Mouse (Mus musculus): ENCODE data around the gene Pacs2.

The Pacs2 gene

DNA sequence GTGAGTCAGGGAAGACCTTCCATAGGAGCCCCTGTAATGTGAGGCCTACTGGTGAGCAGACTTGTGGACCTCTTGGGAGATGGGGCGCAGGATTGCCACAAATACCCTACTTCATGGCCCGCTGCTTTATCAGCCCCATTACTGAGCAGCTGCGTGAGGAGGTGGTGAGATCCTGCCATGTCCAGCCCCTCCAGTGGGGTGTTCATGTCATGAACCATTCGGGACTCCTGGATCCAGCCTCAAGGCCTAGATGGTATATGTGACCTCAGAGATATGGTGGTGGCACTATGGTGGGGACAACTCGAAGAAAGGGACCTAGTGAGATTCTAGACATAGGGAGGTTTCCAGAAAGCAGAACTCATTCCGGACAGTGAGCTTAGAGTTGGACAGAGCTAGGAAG is 74.8 kb downstream of the Pacs2 start:
- DNase-seq (ENCODE audit: low read depth), result no peak

DNA sequence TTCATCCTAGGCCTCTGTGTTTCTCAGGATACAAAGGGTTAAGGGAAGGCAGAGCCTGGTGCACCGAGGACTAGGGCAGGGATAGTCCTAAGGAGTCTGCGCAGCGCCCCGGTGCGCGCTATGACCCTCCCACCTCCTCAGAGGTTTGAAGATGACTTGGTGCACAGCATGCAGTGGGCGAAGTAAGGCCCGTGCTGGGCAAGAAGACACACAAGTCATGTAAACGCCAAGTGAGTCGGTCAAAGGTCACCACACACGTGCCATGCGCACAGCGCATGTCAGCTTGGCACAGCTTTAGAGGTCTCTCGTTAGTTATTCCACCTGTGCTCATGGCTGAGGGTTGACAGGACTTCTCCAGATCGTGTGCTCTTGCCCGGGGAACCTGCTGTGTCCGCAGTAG is 75.7 kb downstream of the Pacs2 start:
- no peak for DNase-seq (ENCODE audit: low read depth)

- no peak for DNase-seq (ENCODE audit: low read depth)
Observed at GRCm38 (mm10) chr12:113097040-113097439, 82.7 kb downstream of the Pacs2 start.

DNA sequence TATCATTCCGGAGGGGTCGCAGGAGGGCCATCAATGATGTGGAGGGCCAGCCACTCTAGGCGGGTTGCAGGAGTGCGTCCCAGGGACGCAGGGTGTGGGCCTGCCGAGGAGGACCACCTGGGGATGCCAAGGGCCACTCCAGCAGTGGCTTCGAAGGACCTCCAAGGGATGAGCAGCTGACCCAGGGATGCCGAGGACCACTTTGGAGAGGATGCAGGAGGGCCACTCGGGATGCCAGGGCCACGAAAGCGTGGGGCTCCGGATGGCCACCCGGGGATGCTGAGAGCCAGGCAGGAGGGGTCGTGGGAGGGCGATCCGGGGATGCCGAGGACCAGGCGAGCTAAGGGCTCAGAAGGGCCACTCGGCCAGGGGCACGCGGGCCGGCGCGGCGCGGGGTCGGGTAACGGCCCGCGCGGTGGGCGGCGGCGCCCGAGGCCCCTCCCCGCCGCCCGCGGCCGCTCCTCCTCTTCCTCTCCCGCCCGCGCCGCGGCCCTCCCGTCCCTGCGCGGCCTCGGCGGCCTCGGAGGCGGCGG is 83.5 kb downstream of the Pacs2 start, which contains the start of gene Mta1:
TSS of gene Mta1 (plus strand) at position 530 of the 533 bp plus-strand sequence.
- DNase-seq (ENCODE audit: low read depth), result no peak

DNA sequence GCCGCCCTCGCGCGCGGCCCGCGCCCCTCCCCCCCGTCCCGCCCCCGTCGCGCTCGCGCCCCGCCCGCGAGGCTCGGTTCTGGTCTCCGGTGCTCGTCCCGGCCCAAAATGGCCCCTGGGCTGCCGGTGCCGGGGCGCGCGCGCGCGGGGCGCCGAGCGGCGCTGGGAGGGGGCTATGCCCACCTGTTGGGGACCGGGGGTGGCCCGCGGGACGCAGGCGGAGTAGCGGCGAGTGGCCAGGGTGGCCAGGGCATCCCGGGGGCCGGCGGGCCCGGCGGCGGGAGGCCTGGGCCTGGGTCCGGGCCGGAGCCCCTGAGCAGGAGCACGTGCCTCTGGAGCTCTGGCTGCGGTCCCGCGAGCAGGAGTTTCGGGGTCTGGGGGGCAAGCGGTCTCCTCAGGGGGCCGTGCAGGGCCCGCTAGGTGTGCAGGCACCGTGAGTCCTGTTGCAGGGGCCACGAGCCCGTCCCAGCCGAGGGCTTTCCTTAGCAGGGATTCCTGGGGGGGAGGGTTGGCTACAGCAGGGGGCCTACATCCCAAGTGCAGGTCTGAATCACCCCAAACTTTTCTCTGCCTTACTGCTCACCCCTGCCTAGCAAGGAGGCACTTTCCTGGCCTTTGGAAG is 84.3 kb downstream of the Pacs2 start:
- no peak for DNase-seq (ENCODE audit: low read depth)

- DNase-seq (ENCODE audit: low read depth), result no peak
Observed at GRCm38 (mm10) chr12:113099470-113100237, 85.3 kb downstream of the Pacs2 start.

GRCm38 (mm10) chr12:113100448-113101076 is 86.3 kb downstream of the Pacs2 start:
- DNase-seq (ENCODE audit: low read depth), result no peak

- DNase-seq (ENCODE audit: low read depth), result no peak
Observed at GRCm38 (mm10) chr12:113101251-113101960, 87.1 kb downstream of the Pacs2 start.

GRCm38 (mm10) chr12:113102461-113102860 is 88.2 kb downstream of the Pacs2 start:
- DNase-seq (ENCODE audit: low read depth), result no peak

DNA sequence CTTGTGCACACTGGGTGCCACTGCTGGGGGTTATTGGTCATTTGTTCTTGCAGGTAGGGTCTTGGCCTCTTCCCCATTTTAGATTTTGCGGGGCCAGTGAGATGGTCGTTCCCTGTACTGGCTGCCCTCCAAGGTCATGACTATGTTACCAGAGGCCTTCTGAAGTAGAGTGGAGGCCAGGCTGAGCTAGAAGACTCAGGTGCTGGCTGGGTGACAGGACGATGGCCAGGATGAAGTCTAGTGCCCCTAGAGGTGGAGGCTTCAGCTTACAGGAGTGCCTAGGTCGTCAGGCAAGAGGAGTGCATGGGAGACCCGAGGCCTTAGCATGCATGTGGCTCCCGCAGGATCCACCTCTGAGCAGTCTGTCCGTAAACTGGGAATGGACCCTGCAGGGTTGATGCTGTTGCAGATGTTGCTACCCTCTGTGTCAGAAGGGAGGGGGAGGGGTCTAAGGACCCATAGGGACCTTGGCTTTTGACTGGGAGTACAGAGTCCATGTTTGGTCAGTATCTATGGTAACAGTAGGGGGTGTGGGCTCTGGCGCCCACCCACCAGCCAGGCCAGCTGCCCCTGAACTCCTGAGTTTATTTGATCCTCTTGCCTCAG is 89.6 kb downstream of the Pacs2 start:
- no peak for DNase-seq (ENCODE audit: low read depth)

- DNase-seq (ENCODE audit: low read depth), result peak; percentile 87
Observed at GRCm38 (mm10) chr12:113106386-113106785, 92.1 kb downstream of the Pacs2 start.

- DNase-seq (ENCODE audit: low read depth), result no peak
Observed at GRCm38 (mm10) chr12:113107431-113108124, 93.3 kb downstream of the Pacs2 start.

DNA sequence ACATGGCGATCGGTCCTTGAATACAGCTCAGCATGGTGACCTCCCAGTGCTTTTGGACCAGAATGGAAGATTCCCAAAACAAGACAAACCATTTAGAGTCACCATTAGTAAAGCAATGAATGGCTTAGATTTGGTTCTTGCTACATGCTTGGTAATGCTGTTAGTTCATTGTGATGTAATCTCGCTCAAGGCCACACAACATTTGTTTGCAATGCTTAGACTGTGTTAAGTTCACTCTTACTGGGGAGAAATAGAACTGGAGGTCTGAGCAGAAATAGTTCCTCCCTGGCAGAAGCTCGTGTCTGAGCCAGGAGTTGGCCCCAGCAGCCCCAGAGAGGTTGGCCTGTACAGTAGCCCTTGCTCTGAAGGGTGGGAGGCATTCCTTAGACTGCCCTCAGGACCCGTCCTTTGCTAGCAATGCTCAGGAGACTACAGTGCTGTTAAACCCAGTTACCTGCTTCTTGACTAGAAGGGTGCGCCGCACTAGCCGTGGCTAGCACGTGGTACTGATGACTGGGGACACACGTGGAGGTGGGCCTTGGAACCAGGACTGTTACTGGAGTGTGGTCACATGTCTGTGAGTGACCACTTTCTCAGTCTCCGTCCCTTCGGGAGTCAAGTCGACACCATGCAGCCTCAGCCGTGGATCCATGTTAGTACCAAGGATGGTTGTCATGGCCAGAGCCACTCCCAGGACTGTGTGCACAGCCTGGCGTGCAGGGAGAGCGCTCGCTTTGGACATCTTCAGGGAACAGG is 94.4 kb downstream of the Pacs2 start:
- no peak for DNase-seq (ENCODE audit: low read depth)

GRCm38 (mm10) chr12:113109801-113110200 is 95.5 kb downstream of the Pacs2 start:
- no peak for DNase-seq (ENCODE audit: low read depth)

DNA sequence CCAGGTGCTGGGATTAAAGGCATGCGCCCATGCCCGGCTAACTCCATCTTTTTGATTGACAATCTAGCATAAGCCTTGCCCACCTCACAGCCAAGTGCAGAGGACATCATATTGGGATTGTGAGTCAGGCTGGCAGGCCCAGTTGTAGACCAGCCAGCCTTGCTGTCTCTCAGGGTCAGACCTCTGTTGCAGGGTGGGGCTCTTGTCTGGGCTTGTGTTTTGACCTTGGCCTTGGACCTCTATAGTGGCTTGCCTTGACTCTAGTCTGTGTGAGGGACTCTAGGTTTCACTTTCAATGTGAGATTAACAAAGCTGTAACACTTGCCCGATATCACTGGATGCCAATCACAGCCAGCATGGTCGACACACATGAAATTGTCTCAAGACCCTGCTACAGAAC is 99.8 kb downstream of the Pacs2 start:
- DNase-seq (ENCODE audit: low read depth), result no peak

DNA sequence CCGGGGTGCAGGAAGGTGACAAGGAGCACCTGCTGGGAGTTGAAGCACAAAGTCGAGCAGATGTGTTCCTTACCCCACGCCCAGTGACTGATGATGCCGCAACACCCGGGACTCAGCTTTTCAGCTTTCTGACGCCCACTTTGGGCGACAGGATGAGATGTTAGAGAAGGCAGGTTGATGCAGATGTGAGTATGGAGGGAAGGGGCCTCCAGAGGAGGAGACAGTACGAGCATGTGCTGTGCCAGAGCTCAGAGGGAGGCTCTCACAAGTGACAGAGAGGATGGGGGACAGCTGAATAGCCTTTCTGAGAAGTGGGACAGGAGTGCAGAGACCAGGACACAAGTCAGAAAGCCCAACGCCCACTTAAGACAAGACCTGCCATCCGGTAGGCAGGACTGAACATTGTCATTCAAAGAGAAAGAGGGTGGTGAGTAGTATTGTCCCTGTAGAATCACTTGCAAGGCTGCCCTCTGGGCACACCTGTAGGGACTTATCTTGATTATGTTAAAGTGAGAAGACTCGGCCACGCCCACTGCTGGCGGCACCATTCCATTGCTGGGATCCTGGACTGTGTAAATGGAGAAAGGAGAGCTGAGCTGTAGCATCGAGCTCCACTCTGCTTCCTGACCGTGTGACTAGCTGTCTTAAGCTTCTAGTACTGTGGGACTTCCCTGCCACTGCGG is 100.7 kb downstream of the Pacs2 start:
- no peak for DNase-seq (ENCODE audit: low read depth)

- no peak for DNase-seq (ENCODE audit: low read depth)
Observed at GRCm38 (mm10) chr12:113119516-113120410, 105.5 kb downstream of the Pacs2 start.

Measured in fibroblast of lung, adult 2 months (primary cell).